ENCODE assay signal across 16 mouse cellular contexts in the genomic region with DNA sequence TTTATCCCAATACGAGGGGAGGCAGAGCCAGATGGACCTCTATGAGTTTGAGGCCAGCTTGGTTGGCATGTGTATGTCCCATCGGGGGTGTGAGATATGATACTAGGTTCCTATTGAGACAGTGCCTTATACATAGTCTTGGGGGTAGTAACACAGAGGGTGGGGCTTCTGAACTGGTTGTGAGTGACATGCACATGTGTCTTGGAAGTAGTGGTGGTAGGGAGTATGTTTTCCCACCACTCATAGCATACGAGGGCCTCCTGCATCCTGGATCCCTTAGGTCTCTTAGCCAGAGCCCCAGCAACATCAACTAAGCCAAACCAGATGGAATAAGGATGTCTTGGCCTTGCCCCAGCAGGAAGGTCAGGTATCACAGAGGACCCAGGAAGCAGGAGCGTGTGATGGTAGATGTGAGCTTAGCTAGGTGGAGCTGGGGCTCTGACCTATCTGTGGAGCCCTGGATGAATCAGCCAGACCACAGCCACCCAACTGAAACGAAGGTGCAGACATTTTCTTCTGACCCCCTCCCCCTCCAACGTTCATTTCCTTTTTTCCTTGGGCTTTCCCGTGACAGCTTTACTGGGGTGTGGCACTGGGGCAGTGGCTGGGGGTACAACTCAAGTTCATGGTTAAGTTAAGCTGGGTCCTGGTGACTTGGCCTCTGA. TPM values are rescaled to one million over a fixed set of nuclear protein-coding genes. Genes with fewer than 3 reads are reported as not detected.
DNase-seq lines count a peak whose midpoint lies in the region; ATAC-seq and TF ChIP-seq lines count a peak whose summit lies in the region.
"Had no signal": no experiment of that assay in that cellular context is flagged by ENCODE, and none has a peak within 500 bp of the region (broad histone marks: within the 10 kb centered on the region; RNA-seq: fewer than 3 reads in every experiment).

No protein-coding gene starts in this region.

- H3K4me1 ChIP-seq in megakaryocyte, embryonic 14.5 days: peaks cover 84% of the 10 kb centered on the region
- H3K4me1 ChIP-seq in CH12.LX (ENCODE audit: control insufficient read depth in 1 of 2, insufficient read depth in 2 of 2): peaks cover 13 to 47% of the 10 kb centered on the region in 2 experiments
- no peaks in the 10 kb centered on the region for H3K4me1 ChIP-seq in hindbrain, embryonic 11.5 days (replicated peaks; ENCODE audit: control insufficient read depth, insufficient read depth, low read length)

- DNase-seq in CH12.LX (ENCODE audit: extremely low read depth) (peak; percentile 83), adipocyte (ENCODE audit: low spot score) (no peak)
- DNase-seq in splenic B cell, adult 2 months (ENCODE audit: low read depth, low spot score): peak; percentile 51
- no peak for DNase-seq in hindbrain, embryonic 11.5 days (ENCODE audit: low spot score)
- DNase-seq: adrenal gland, adult 8-10 months; cerebellum, adult 11 months; cerebellum, postnatal 25 days; kidney, adult 8-10 months; lung, postnatal 10 days; right cerebral cortex, postnatal 25 days had no signal

- H3K4me2 ChIP-seq in CH12.LX (ENCODE audit: insufficient read depth, low read depth, poor library complexity, severe bottlenecking): no peak overlapping the region
- no peak overlapping the region for H3K4me2 ChIP-seq in hindbrain, embryonic 11.5 days (replicated peaks; ENCODE audit: low read depth, low read length)
- H3K4me2 ChIP-seq: heart, embryonic 13.5 days had no signal

- in situ Hi-C loops in CH12.LX (cut with MboI; ENCODE audit: low pct_ligation_motif_present, low pct_unique_long_range_greater_than_20kb, low sequenced_read_pairs): no loop called here

- no peak overlapping the region for H3K27ac ChIP-seq in CH12.LX (ENCODE audit: insufficient read depth, low read depth)
- no peak overlapping the region for H3K27ac ChIP-seq in hindbrain, embryonic 11.5 days (ENCODE audit: low read depth, low read length)

- no peaks in the 10 kb centered on the region for H3K9me3 ChIP-seq in megakaryocyte, embryonic 14.5 days
- no peaks in the 10 kb centered on the region for H3K9me3 ChIP-seq in CH12.LX (replicated peaks; ENCODE audit: low read length)
- H3K9me3 ChIP-seq in hindbrain, embryonic 11.5 days (ENCODE audit: control insufficient read depth, low read length): no peaks in the 10 kb centered on the region
- H3K9me3 ChIP-seq: heart, embryonic 13.5 days had no signal

- 81% methylated on average over 7 of the region's 7 CpGs for WGBS in hindbrain, embryonic 11.5 days

- no peak for TF ChIP-seq POLR2A in CH12.LX (IDR thresholded peaks at IDR 0.05; ENCODE audit: low read depth, low read length)

- TF ChIP-seq RAD21 in CH12.LX (IDR thresholded peaks at IDR 0.05; ENCODE audit: low read depth, low read length): no peak; the same call in 1 of the 2 replicates

- peaks cover 62% of the 10 kb centered on the region for H3K36me3 ChIP-seq in megakaryocyte, embryonic 14.5 days (replicated peaks; ENCODE audit: low read length)
- no peaks in the 10 kb centered on the region for H3K36me3 ChIP-seq in CH12.LX (replicated peaks in 1 of 2; ENCODE audit: control insufficient read depth in 1 of 2, insufficient read depth in 1 of 2, low read length in 1 of 2)
- H3K36me3 ChIP-seq in splenic B cell, adult 2 months (ENCODE audit: control insufficient read depth, insufficient read depth, low read length, poor library complexity, severe bottlenecking): peaks cover 13% of the 10 kb centered on the region; the same call in 1 of the 2 replicates
- H3K36me3 ChIP-seq in hindbrain, embryonic 11.5 days (ENCODE audit: control insufficient read depth, insufficient read depth, low read length): no peaks in the 10 kb centered on the region

- peak; percentile 93 for TF ChIP-seq EP300 in CH12.LX (IDR thresholded peaks at IDR 0.05; ENCODE audit: low read length)

- H3K4me3 ChIP-seq in megakaryocyte, embryonic 14.5 days (replicated peaks): peak overlapping the region; percentile 3
- H3K4me3 ChIP-seq in CH12.LX (replicated peaks in 1 of 3; ENCODE audit: low read depth in 2 of 3, low read length in 2 of 3, poor library complexity in 1 of 3): no peak overlapping the region
- H3K4me3 ChIP-seq in hindbrain, embryonic 11.5 days (ENCODE audit: low read depth, low read length): no peak overlapping the region
- H3K4me3 ChIP-seq: erythroblast, embryonic 14.5 days; heart, embryonic 13.5 days had no signal

- TF ChIP-seq CTCF in CH12.LX (conservative IDR thresholded peaks at IDR 0.05 in 1 of 2, IDR thresholded peaks at IDR 0.05 in 1 of 2; ENCODE audit: low read depth in 2 of 2, low read length in 2 of 2): no peak

- no peak overlapping the region for H3K9ac ChIP-seq in CH12.LX (ENCODE audit: insufficient read depth, low read depth)
- no peak overlapping the region for H3K9ac ChIP-seq in hindbrain, embryonic 11.5 days (ENCODE audit: low read depth, low read length)
- H3K9ac ChIP-seq: heart, embryonic 13.5 days had no signal

- dilution Hi-C loops in CH12.LX (cut with MboI; ENCODE audit: extremely low pct_ligation_motif_present, extremely low pct_unique_long_range_greater_than_20kb, low sequenced_read_pairs): no loop called here

- no peaks in the 10 kb centered on the region for H3K27me3 ChIP-seq in megakaryocyte, embryonic 14.5 days (replicated peaks)
- no peaks in the 10 kb centered on the region for H3K27me3 ChIP-seq in CH12.LX (replicated peaks)
- no peaks in the 10 kb centered on the region for H3K27me3 ChIP-seq in splenic B cell, adult 2 months (ENCODE audit: control insufficient read depth, insufficient read depth, low read length, poor library complexity, severe bottlenecking)
- no peaks in the 10 kb centered on the region for H3K27me3 ChIP-seq in hindbrain, embryonic 11.5 days (ENCODE audit: control insufficient read depth, insufficient read depth, low read length)
- H3K27me3 ChIP-seq: heart, embryonic 13.5 days had no signal

- no peak for ATAC-seq in megakaryocyte, adult 5-6 weeks (ENCODE audit: poor library complexity, severe bottlenecking)
- 0 out of 2 replicates have a peak, but pooled peaks have one; percentile 7 for ATAC-seq in common myeloid progenitor, adult 5-6 weeks (replicated peaks; ENCODE audit: low read depth, poor library complexity, severe bottlenecking)
- ATAC-seq in hindbrain, embryonic 11.5 days (ENCODE audit: low FRiP score): no peak
- ATAC-seq: forebrain, embryonic 14.5 days had no signal

- no peaks in the 10 kb centered on the region for H3K79me2 ChIP-seq in CH12.LX (replicated peaks; ENCODE audit: control insufficient read depth, extremely low read depth, insufficient read depth, poor library complexity, severe bottlenecking)

TF ChIP-seq in CH12.LX, 34 proteins besides CTCF, POLR2A, EP300 and RAD21 (continues in another document):
- TF ChIP-seq ZKSCAN1 (IDR thresholded peaks at IDR 0.05; ENCODE audit: borderline replicate concordance, low read depth, low read length) (no peak), UBTF (IDR thresholded peaks at IDR 0.05; ENCODE audit: low read depth, low read length) (no peak), HCFC1 (IDR thresholded peaks at IDR 0.05; ENCODE audit: low read depth, low read length) (no peak), ELF1 (IDR thresholded peaks at IDR 0.05; ENCODE audit: low read depth, low read length) (peak; percentile 54), SIN3A (IDR thresholded peaks at IDR 0.05; ENCODE audit: low read length) (no peak), MAZ (IDR thresholded peaks at IDR 0.05; ENCODE audit: low read depth, low read length) (0 out of 2 replicates have a peak, but pooled peaks have one; percentile 26), JUND (conservative IDR thresholded peaks at IDR 0.05; ENCODE audit: low read depth, low read length) (peak; percentile 77), MXI1 (IDR thresholded peaks at IDR 0.05; ENCODE audit: low read depth, low read length) (no peak), KAT2A (IDR thresholded peaks at IDR 0.05; ENCODE audit: insufficient replicate concordance, low read length) (no peak), BHLHE40 (IDR thresholded peaks at IDR 0.05; ENCODE audit: low read depth, low read length) (peak; percentile 76), USF2 (conservative IDR thresholded peaks at IDR 0.05; ENCODE audit: low read depth, low read length) (no peak), MAFK (IDR thresholded peaks at IDR 0.05; ENCODE audit: insufficient replicate concordance, low read length) (no peak), NELFE (IDR thresholded peaks at IDR 0.05; ENCODE audit: low read depth, low read length) (no peak), MAX (IDR thresholded peaks at IDR 0.05; ENCODE audit: low read length) (no peak), USF1 (IDR thresholded peaks at IDR 0.05; ENCODE audit: low read depth, low read length) (no peak), MEF2A (IDR thresholded peaks at IDR 0.05; ENCODE audit: borderline replicate concordance, low read depth, low read length) (0 out of 2 replicates have a peak, but pooled peaks have one; percentile 49), RCOR1 (conservative IDR thresholded peaks at IDR 0.05; ENCODE audit: low read depth, low read length) (peak; percentile 89), POLR2AphosphoS2 (IDR thresholded peaks at IDR 0.05; ENCODE audit: low read depth, low read length) (no peak), CHD2 (IDR thresholded peaks at IDR 0.05; ENCODE audit: low read length) (peak; percentile 66), IRF4 (IDR thresholded peaks at IDR 0.05; ENCODE audit: low read depth, low read length) (peak; percentile 93), TCF12 (IDR thresholded peaks at IDR 0.05; ENCODE audit: low read depth, low read length) (0 out of 2 replicates have a peak, but pooled peaks have one; percentile 50)

RNA-seq across cellular contexts. Expression of gene Ccnd3, which starts 10.5 kb away (rescaled TPM):
- polyA plus RNA-seq in megakaryocyte, embryonic 14.5 days (2012; ENCODE audit: insufficient read depth, low replicate concordance): 872 and 1,542 TPM in 2 replicates
- 315 and 324 TPM in 2 replicates for total RNA-seq in megakaryocyte, adult 5-6 weeks (2015)
- total RNA-seq in megakaryocyte, adult 5-6 weeks (2017): 155 and 184 TPM in 2 replicates
- total RNA-seq in CH12.LX (2012; rRNA removed) (48.2 and 48.7 TPM in 2 replicates), CH12.LX (2014; rRNA removed) (30.1 and 30.6 TPM in 2 replicates)
- polyA plus RNA-seq in CH12.LX (2012; ENCODE audit: insufficient read length, low read depth): 102 and 121 TPM in 2 replicates
- 45.1 and 61.9 TPM in 2 replicates for total RNA-seq in common myeloid progenitor, adult 5-6 weeks (2017)
- polyA plus RNA-seq in hindbrain, embryonic 11.5 days (2014; fragmentation: Nextera tagmentation; extraction: Ambion mirVana): 190 and 195 TPM in 2 replicates

RNA-seq across cellular contexts. Expression of gene Taf8, which starts 13.2 kb away (rescaled TPM):
- 8.7 and 11.5 TPM in 2 replicates for polyA plus RNA-seq in megakaryocyte, embryonic 14.5 days (2012; ENCODE audit: insufficient read depth, low replicate concordance)
- total RNA-seq in megakaryocyte, adult 5-6 weeks (2015): 16.3 and 19.3 TPM in 2 replicates
- 44.0 and 57.5 TPM in 2 replicates for total RNA-seq in megakaryocyte, adult 5-6 weeks (2017)
- 15.4 and 16.9 TPM in 2 replicates for total RNA-seq in CH12.LX (2012; rRNA removed)
- total RNA-seq in CH12.LX (2014; rRNA removed): 13.8 and 18.0 TPM in 2 replicates
- polyA plus RNA-seq in CH12.LX (2012; ENCODE audit: insufficient read length, low read depth): 16.5 and 17.0 TPM in 2 replicates
- total RNA-seq in common myeloid progenitor, adult 5-6 weeks (2017): 45.2 and 64.5 TPM in 2 replicates
- polyA plus RNA-seq in hindbrain, embryonic 11.5 days (2014; fragmentation: Nextera tagmentation; extraction: Ambion mirVana): 26.5 and 28.7 TPM in 2 replicates

Comparison
In these comparisons a context has a peak if more than half of its experiments do, and no peak if none do; other contexts are left out.
1. DNase-seq: peak in CH12.LX (single experiment) and splenic B cell, adult 2 months (single experiment); none in hindbrain, embryonic 11.5 days (single experiment) and adipocyte (single experiment).